Mouse (Mus musculus) macrophage (primary cell): ENCODE results near the gene Olfr1442. TPM values are rescaled to one million over a fixed set of nuclear protein-coding genes. Genes with fewer than 3 reads are reported as not detected.
"Not testable (repeated sequence)": the region's sequence is repeated elsewhere in the genome, so short reads cannot be mapped to it uniquely, and the experiment has no call there.

Source experiments
- H3K27ac ChIP-seq: fragments of 350-480 bp; formaldehyde crosslinking; 2 replicates; pipeline ENCODE4 v1.9.0; 2021
- H3K36me3 ChIP-seq: fragments of 350-480 bp; formaldehyde crosslinking; 2 replicates; pipeline ENCODE4 v1.9.0; 2021; ENCODE audit errors: inconsistent target
- H3K4me3 ChIP-seq: fragments of 350-480 bp; formaldehyde crosslinking; 2 replicates; pipeline ENCODE4 v1.9.0; 2021; ENCODE audit errors: inconsistent target
- H3K79me2 ChIP-seq: fragments of 350-480 bp; formaldehyde crosslinking; 2 replicates; pipeline ENCODE4 v1.9.0; 2021; ENCODE audit errors: inconsistent target
- WGBS: methylation state at CpG from one replicate; pipeline ENCODE4 v1.1.7; 2026; ENCODE audit warnings: inconsistent platforms; ENCODE audit not compliant: missing documents; 5-methylcytosine and 5-hydroxymethylcytosine counted together
- polyA plus RNA-seq: library from polyadenylated mRNA; stranded (reverse); fragments of 250-400 nt; gene quantifications from 3 replicates; pipeline ENCODE4 v1.2.4, GENCODE M21; 2018; ENCODE audit warnings: inconsistent platforms
- total RNA-seq, 78 experiments: library from RNA; depleted of rRNA; stranded (reverse); fragments of 250-400 nt; gene quantifications; 1 replicate in 9 of 78; 2 replicates in 24 of 78; 3 replicates in 43 of 78; 4 replicates in 2 of 78; pipeline ENCODE4 v1.2.4; 2018; ENCODE audit warnings: inconsistent platforms in 56 of 78

The Olfr1442 gene
- not detected for total RNA-seq (2018; cell fraction: chromatin; rRNA removed)
- total RNA-seq (2018; cell fraction: cytosol; rRNA removed): not detected
- total RNA-seq (2018; cell fraction: nucleus; rRNA removed): not detected
- polyA plus RNA-seq: not detected in 3 replicates

GRCm38 (mm10) chr19:12670139-12670538 is at the start of gene Olfr1442:
Gene Olfr1442, plus strand, starts transcription at chr19:12670439.
- no peaks in the 10 kb centered on the region for H3K79me2 ChIP-seq
- no peak within 1 kb of the TSS for H3K27ac ChIP-seq
- no peaks in the 10 kb centered on the region for H3K36me3 ChIP-seq

GRCm38 (mm10) chr19:12633176-12633575 is 37.1 kb upstream of the Olfr1442 start, which contains the start of gene Glyat:
Gene Glyat, plus strand, starts transcription at chr19:12633308.
- Histone ChIP-seq H3K79me2 (no peaks in the 10 kb centered on the region), H3K4me3 (no peak within 1 kb of the TSS), H3K27ac (no peak within 1 kb of the TSS), H3K36me3 (no peaks in the 10 kb centered on the region)
- 57% methylated on average over 4 of the region's 4 CpGs for WGBS

More at GRCm38 (mm10) chr19:12670139-12670538, at the start of gene Olfr1442:
- H3K4me3 ChIP-seq: no peak within 1 kb of the TSS

- H3K79me2 ChIP-seq: no peaks in the 10 kb centered on the region
- 86% methylated on average over 3 of the region's 3 CpGs for WGBS
- H3K4me3 ChIP-seq: no peak overlapping the region
- no peak overlapping the region for H3K27ac ChIP-seq
- H3K36me3 ChIP-seq: no peaks in the 10 kb centered on the region
These were observed 36.0 kb upstream of the Olfr1442 start for GRCm38 (mm10) chr19:12634259-12634658.

GRCm38 (mm10) chr19:12634963-12635362 is 35.3 kb upstream of the Olfr1442 start:
- 82% methylated on average over 4 of the region's 4 CpGs for WGBS
- H3K36me3 ChIP-seq: no peaks in the 10 kb centered on the region
- H3K27ac ChIP-seq: no peak overlapping the region
- H3K4me3 ChIP-seq: no peak overlapping the region
- no peaks in the 10 kb centered on the region for H3K79me2 ChIP-seq

DNA sequence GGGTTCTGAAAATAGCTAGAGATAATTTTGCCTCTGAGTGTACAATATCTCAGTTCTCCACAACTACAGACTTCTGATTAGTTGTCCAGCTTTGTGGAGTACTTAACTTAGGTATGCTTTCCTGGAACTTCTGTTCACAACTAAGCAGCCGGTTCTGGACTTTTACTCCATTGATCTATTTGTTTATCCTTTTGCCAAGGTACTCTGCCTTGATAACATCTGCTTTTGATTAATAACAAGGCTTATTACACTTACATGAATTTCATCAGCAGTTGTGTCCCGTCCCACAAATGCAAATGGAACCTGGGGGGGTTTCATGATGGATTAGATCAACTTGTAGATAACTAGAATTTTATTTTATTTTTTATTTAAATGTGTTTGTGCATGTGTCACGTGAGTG is 33.4 kb upstream of the Olfr1442 start:
- no peaks in the 10 kb centered on the region for H3K79me2 ChIP-seq
- H3K27ac ChIP-seq: no peak overlapping the region
- no peaks in the 10 kb centered on the region for H3K36me3 ChIP-seq
- WGBS: 78% methylated on average over 3 of the region's 3 CpGs
- no peak overlapping the region for H3K4me3 ChIP-seq

DNA sequence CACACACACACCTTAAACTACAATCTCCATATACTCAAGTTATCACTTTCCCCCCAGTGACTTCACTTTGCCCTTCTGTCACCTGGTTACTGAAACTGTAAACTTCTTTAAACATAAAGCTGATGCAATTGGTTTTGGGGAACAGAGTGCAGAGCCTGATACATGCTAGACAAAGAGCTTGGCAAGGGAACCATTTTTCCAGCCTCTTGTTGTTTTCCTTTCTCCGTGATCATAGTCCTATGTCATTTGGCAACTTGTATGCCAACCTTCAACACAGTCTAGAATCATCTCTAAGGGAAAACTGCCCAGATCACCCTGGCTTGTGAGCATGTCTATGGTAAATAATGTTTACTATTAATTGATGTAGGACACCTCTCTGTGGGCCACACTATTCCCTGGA is 32.2 kb upstream of the Olfr1442 start:
- WGBS: 92% methylated on average over 1 of the region's 1 CpGs
- no peak overlapping the region for H3K27ac ChIP-seq
- H3K36me3 ChIP-seq: no peaks in the 10 kb centered on the region
- no peaks in the 10 kb centered on the region for H3K79me2 ChIP-seq
- H3K4me3 ChIP-seq: no peak overlapping the region

DNA sequence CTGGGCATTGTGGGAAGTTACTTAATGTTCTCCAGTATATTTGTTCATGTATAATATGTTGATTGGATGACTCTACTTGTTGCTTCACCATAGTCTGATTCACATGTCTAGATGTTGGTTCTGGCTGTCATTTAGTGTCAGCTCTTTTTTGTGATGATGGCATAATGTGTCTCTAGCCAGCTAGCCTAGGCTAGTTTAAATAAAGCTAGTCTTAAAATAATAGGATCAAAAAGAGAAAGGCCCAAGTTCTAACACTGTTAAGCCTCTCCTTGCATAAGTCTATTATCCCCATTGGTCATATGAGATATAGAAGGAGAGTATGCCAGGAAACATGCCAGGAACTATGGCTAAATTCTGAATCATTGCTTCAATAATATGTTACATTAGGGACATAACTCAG is 20.7 kb upstream of the Olfr1442 start:
- Histone ChIP-seq H3K27ac (no peak overlapping the region), H3K79me2 (no peaks in the 10 kb centered on the region), H3K4me3 (no peak overlapping the region), H3K36me3 (no peaks in the 10 kb centered on the region)

DNA sequence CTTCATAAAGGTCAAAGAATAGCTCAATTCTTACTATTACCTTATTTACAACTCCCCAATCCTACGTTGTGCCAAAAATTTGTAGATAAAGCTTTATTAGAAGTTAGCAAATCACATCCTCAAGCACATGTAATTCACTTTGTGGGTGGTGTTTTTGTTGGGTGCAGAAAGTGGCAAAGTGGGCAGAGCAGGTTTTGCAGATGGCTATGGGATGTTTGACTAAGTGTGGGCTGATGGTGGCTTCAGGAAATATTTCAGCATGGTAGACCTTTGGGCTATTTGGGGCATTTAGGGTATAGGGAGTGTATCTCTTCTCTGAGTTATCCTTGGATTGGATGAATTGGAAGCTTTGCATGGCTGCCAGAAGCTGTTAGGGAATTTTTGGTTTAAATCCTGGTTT is 4.1 kb upstream of the Olfr1442 start:
- Histone ChIP-seq H3K79me2 (no peaks in the 10 kb centered on the region), H3K27ac (no peak overlapping the region), H3K4me3 (no peak overlapping the region), H3K36me3 (no peaks in the 10 kb centered on the region)
- WGBS: 100% methylated on average over 1 of the region's 1 CpGs

GRCm38 (mm10) chr19:12668601-12669000 is 1.6 kb upstream of the Olfr1442 start:
- not testable (repeated sequence) for H3K79me2 ChIP-seq, H3K4me3 ChIP-seq, H3K36me3 ChIP-seq, H3K27ac ChIP-seq
- whole genome bisulfite sequencing: 91% methylated on average over 3 of the region's 3 CpGs

DNA sequence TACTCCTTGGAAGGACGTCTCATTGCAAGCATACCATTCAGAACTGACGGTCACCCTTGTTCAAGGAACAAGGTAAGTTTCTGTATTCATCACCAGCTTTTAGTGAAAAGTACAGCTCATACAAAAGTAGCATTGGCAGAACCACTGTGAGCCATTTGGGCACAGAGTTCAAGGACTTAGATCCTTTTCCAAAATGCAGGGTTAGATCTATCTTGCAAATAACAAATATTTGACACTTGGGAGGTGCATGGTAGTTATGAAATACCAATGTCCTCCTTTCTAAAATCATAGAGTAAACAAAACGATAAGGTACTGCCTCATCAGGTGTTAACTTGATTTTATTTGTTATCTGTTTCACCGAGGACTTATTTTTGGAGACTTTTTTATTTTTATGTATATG is 812 bp downstream of the Olfr1442 start:
- 85% methylated on average over 4 of the region's 4 CpGs for WGBS
- Histone ChIP-seq H3K27ac (no peak overlapping the region), H3K79me2 (no peaks in the 10 kb centered on the region), H3K36me3 (no peaks in the 10 kb centered on the region), H3K4me3 (no peak overlapping the region)

GRCm38 (mm10) chr19:12677812-12678211 is 7.6 kb downstream of the Olfr1442 start, which contains the start of gene Olfr1443:
Gene Olfr1443, plus strand, starts transcription at chr19:12678112.
- WGBS: 73% methylated on average over 3 of the region's 3 CpGs
- H3K36me3 ChIP-seq: no peaks in the 10 kb centered on the region

DNA sequence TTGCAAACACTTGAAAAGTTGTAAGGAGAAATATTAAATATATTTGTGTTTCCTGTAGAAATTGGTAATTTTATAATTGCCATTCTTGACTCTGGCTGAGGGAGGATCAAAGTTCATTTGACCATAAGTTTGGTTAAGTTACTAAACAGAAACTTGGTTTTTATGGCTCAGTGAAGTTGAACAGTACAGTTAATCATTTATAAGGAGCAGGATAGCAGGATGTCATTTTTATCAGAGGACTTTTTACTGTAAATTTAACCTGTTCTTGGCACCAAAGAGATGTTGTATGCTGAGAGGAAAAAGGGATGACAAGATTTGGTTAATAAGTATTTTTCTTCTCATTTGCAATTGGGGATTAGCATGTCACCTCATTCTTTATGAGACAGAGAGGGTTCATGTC is 14.4 kb downstream of the Olfr1442 start:
- no peaks in the 10 kb centered on the region for H3K79me2 ChIP-seq

More at GRCm38 (mm10) chr19:12677812-12678211, 7.6 kb downstream of the Olfr1442 start, which contains the start of gene Olfr1443:
- H3K79me2 ChIP-seq: no peaks in the 10 kb centered on the region
- no peak within 1 kb of the TSS for H3K4me3 ChIP-seq
- no peak within 1 kb of the TSS for H3K27ac ChIP-seq

DNA sequence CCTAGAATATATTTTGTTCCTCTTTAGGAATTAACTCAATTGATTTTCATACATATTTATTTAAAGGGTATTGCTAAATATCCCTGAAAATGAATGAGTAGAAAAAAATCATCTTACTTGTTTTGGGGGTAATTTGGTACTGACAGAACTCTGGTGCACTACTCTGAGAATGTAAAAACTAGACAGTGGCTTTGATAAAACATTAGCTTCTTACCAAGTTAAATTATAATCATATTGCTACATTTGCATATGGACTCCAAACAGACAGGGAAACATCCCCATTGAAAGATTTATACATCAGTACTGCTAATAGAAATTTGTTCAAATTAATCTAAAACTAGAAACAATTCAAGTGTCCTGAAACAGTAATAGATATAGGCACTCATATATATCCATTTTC is 15.0 kb downstream of the Olfr1442 start:
- Histone ChIP-seq H3K4me3 (no peak overlapping the region), H3K36me3 (no peaks in the 10 kb centered on the region), H3K27ac (no peak overlapping the region)

More for the DNA sequence above, 14.4 kb downstream of the Olfr1442 start:
- no peak overlapping the region for H3K4me3 ChIP-seq
- no peaks in the 10 kb centered on the region for H3K36me3 ChIP-seq
- no peak overlapping the region for H3K27ac ChIP-seq

GRCm38 (mm10) chr19:12695590-12695989 is 25.4 kb downstream of the Olfr1442 start, which contains the start of gene Keg1:
Gene Keg1, plus strand, starts transcription at chr19:12695786.
- no peak within 1 kb of the TSS for H3K4me3 ChIP-seq
- WGBS: 88% methylated on average over 3 of the region's 3 CpGs
- H3K27ac ChIP-seq: no peak within 1 kb of the TSS
- H3K79me2 ChIP-seq: no peaks in the 10 kb centered on the region
- H3K36me3 ChIP-seq: no peaks in the 10 kb centered on the region

More for the DNA sequence above, 15.0 kb downstream of the Olfr1442 start:
- H3K79me2 ChIP-seq: no peaks in the 10 kb centered on the region

DNA sequence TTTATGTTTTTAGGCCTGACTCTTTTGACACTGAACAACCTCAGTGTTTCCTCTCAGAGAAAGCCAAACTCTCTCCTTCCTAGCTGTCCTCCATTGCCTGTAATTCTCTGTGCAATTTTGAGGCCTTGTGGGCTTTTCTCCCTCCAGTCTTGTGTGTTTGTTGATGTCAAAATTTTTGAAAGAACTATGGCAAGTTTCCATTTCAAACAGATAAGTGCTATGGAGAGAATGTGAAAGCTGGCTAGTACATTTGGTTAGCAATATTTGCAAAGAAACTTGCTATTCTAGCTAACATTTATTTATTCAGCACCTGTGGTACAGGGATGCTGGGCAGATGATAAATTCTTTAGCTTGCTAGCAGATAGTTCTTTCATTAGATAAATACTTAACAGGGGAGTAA is 26.0 kb downstream of the Olfr1442 start:
- H3K36me3 ChIP-seq: no peaks in the 10 kb centered on the region
- H3K27ac ChIP-seq: no peak overlapping the region
- H3K4me3 ChIP-seq: no peak overlapping the region
- no peaks in the 10 kb centered on the region for H3K79me2 ChIP-seq

- Histone ChIP-seq H3K36me3 (no peaks in the 10 kb centered on the region), H3K27ac (no peak overlapping the region), H3K4me3 (no peak overlapping the region), H3K79me2 (no peaks in the 10 kb centered on the region)
- whole genome bisulfite sequencing: 89% methylated on average over 1 of the region's 2 CpGs
These were observed 38.2 kb downstream of the Olfr1442 start for GRCm38 (mm10) chr19:12708458-12708857.
